Mouse (Mus musculus) activated CD4-positive, CD25-positive, alpha-beta regulatory T cell (primary cell): ENCODE data around the gene 2310039H08Rik. TPM values are rescaled to one million over a fixed set of nuclear protein-coding genes. Genes with fewer than 3 reads are reported as not detected.

Experiments used
- polyA plus RNA-seq, 2 experiments: library from polyadenylated mRNA; unstranded; fragments of 100-300 nt; shearing (Covaris generic); gene quantifications; one replicate each; pipeline ENCODE4 v1.2.1; 2017

2310039H08Rik gene
- polyA plus RNA-seq: 10 to 100 TPM; 26.5 to 56.7 TPM

GRCm38 (mm10) chr17:46772404-46773277 lies at the start of gene 2310039H08Rik:
2310039H08Rik (plus strand) TSS chr17:46772635.

GRCm38 (mm10) chr17:46728904-46729318 lies 43.5 kb upstream of the 2310039H08Rik start, which contains the start of gene Gnmt:
Gnmt (minus strand) TSS chr17:46729168.

GRCm38 (mm10) chr17:46751794-46752556 lies 20.5 kb upstream of the 2310039H08Rik start, which contains the start of gene Cnpy3:
Cnpy3 (minus strand) TSS chr17:46752214.

GRCm38 (mm10) chr17:46763544-46763943 lies 8.9 kb upstream of the 2310039H08Rik start, which contains the start of gene Ptcra:
Ptcra (minus strand) TSS chr17:46763712.

GRCm38 (mm10) chr17:46782341-46783221 lies 10.1 kb downstream of the 2310039H08Rik start, which contains the start of gene Rpl7l1:
Rpl7l1 (minus strand) TSS chr17:46782672.

Other genes starting within 250 kb of the 2310039H08Rik start
- 1 to 10 TPM; 1.3 to 5.6 TPM for gene Cul9, start 226.2 kb upstream of the 2310039H08Rik start, polyA plus RNA-seq
- gene Srf, start 216.5 kb upstream of the 2310039H08Rik start, polyA plus RNA-seq: 10 to 100 TPM; 22.6 to 41.9 TPM
- under 1 TPM in 1 of 2 experiments, not detected in 1; 0.22 TPM for gene Ptk7, start 143.1 kb upstream of the 2310039H08Rik start, polyA plus RNA-seq
- 10 to 100 TPM; 13.7 to 24.2 TPM for gene Klc4, start 126.6 kb upstream of the 2310039H08Rik start, polyA plus RNA-seq
- 10 to 100 TPM; 27.8 to 61.8 TPM for gene Mrpl2, start 126.4 kb upstream of the 2310039H08Rik start, polyA plus RNA-seq
- 1 to 10 TPM; 5.3 to 7.8 TPM for gene Cul7, start 122.3 kb upstream of the 2310039H08Rik start, polyA plus RNA-seq
- 10 to 100 TPM; 55.5 to 71.6 TPM for gene Rrp36, start 98.3 kb upstream of the 2310039H08Rik start, polyA plus RNA-seq
- gene Mea1, start 93.8 kb upstream of the 2310039H08Rik start, polyA plus RNA-seq: 100 to 1,000 TPM; 158 to 160 TPM
- gene Klhdc3, start 91.7 kb upstream of the 2310039H08Rik start, polyA plus RNA-seq: 10 to 100 TPM; 63.8 to 76.3 TPM
- gene Ppp2r5d, start 67.5 kb upstream of the 2310039H08Rik start, polyA plus RNA-seq: 10 to 100 TPM; 66.0 to 83.4 TPM
- gene Pex6, start 61.2 kb upstream of the 2310039H08Rik start, polyA plus RNA-seq: 10 to 100 TPM; 19.5 to 32.7 TPM
- gene Gnmt, start 43.5 kb upstream of the 2310039H08Rik start, polyA plus RNA-seq: under 1 TPM in 1 of 2 experiments, not detected in 1; 0.55 TPM
- 10 to 100 TPM; 40.8 to 41.1 TPM for gene Cnpy3, start 20.4 kb upstream of the 2310039H08Rik start, polyA plus RNA-seq
- not detected for gene Ptcra, start 8.9 kb upstream of the 2310039H08Rik start, polyA plus RNA-seq
- gene Rpl7l1, start 10.0 kb downstream of the 2310039H08Rik start, polyA plus RNA-seq: 100 to 1,000 TPM; 123 to 130 TPM
- 10 to 100 TPM; 17.0 to 27.2 TPM for gene Bicral, start 85.8 kb downstream of the 2310039H08Rik start, polyA plus RNA-seq
- 10 to 100 TPM; 53.4 to 55.7 TPM for gene Tbcc, start 118.0 kb downstream of the 2310039H08Rik start, polyA plus RNA-seq
- gene Prph2, start 137.8 kb downstream of the 2310039H08Rik start, polyA plus RNA-seq: under 1 TPM in 1 of 2 experiments, not detected in 1; 0.33 TPM
- gene Ubr2, start 237.9 kb downstream of the 2310039H08Rik start, polyA plus RNA-seq: 10 to 100 TPM; 30.5 to 43.8 TPM